Mouse (Mus musculus): ENCODE results near the gene Rhox4g.
A peak's percentile ranks its signal among the peaks of the same experiment; 100 is the strongest.
"Not testable (repeated sequence)": the region's sequence is repeated elsewhere in the genome, so short reads cannot be mapped to it uniquely, and the experiment has no call there.

The Rhox4g gene

GRCm38 (mm10) chrX:37651227-37651626 lies at the start of gene Rhox4g:
Gene Rhox4g, minus strand, starts transcription at chrX:37651327.
- DNase-seq (ENCODE audit: low read depth): not testable (repeated sequence)

DNA sequence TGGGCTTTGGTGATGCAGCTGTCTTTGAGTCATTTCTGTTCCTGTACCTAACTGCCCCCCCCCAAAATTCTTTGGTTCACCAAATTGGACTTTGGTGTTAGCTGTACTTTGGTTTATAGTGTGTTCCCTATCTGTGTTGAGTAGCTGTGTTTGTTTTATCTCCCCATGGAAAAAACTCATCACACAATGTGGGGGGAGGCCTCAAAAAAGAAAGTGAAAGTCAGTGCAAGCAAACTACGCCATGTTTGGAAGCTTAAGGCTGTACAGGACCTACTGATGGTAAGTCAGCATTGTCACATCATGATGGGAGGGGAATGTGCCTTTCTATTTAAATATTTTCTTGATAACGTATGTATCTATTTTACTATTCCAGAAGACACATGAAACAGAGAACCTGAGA lies 41.1 kb upstream of the Rhox4g start:
- peak; percentile 8 for DNase-seq (ENCODE audit: low read depth)

DNA sequence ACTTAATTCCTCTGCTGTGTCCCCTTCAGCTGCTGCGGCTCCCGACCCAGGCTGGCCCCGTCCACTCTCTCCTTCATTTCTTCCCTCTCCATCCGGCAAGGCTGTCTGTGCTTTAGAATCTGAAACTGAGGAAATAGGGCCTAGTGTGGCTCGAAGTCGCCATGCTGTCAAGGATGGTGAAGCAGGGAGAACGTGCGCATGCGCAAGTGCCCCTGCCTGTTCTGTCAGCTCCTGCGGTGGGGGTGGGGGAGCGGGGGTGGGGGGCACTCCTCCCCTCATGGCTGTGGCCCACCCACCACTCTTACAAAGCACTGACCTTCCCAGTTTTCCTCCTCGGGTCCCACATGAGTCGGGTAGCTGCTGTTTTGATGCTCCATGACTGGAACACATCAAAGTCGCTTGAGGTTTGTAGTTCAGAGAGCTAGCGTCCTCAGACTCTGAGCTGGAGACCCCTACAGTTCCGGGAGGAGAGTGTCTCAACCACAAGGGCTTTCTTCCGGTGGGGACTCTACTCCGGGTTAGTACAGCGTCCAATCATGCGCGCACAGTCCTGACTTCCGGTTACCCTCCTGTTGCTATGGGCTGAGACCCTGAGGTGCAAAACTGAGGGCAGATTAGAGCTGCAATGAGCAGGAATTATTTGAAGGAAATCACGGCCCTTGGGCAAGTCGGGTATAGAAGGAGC lies 32.0 kb upstream of the Rhox4g start:
- DNase-seq (ENCODE audit: low read depth): no peak

GRCm38 (mm10) chrX:37673177-37673576 lies 22.1 kb upstream of the Rhox4g start, which contains the start of gene Rhox2h:
Gene Rhox2h, minus strand, starts transcription at chrX:37673277.
- DNase-seq (ENCODE audit: low read depth): not testable (repeated sequence)

GRCm38 (mm10) chrX:37668664-37669063 lies 17.5 kb upstream of the Rhox4g start, which contains the start of gene Rhox3h:
Gene Rhox3h, minus strand, starts transcription at chrX:37668764.
- DNase-seq (ENCODE audit: low read depth): not testable (repeated sequence)

- DNase-seq (ENCODE audit: low read depth): not testable (repeated sequence)
Measured at GRCm38 (mm10) chrX:37643370-37643769, 7.8 kb downstream of the Rhox4g start, which contains the start of gene Rhox2g. Gene Rhox2g, minus strand, starts transcription at chrX:37643470.

- DNase-seq (ENCODE audit: low read depth): not testable (repeated sequence)
Measured at GRCm38 (mm10) chrX:37628512-37628911, 22.6 kb downstream of the Rhox4g start, which contains the start of gene Rhox3g. Gene Rhox3g, minus strand, starts transcription at chrX:37628612.

DNA sequence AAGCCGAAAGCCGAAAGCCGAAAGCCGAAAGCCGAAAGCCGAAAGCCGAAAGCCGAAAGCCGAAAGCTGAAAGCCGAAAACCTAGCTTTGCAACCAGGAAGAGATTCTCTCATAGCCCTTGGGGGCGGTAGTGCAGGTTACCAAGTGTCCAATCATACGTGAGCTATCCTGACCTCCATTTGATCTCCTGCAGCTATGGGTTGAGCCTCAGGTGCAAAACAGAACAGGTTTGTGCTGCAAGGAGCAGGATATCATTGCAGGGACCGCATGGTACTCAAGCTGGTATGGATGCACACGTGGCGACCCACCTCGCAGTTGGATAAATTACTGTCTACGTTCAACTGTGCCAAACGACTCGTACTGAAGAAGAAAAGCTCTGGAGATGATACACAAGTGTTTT lies 43.5 kb downstream of the Rhox4g start, which contains the start of gene Rhox4f:
Gene Rhox4f, minus strand, starts transcription at position 101 of the 400 bp plus-strand sequence.
- not testable (repeated sequence) for DNase-seq (ENCODE audit: low read depth)
